Mouse (Mus musculus): ENCODE measurements around the gene Fgfr2.

Gene Fgfr2

DNA sequence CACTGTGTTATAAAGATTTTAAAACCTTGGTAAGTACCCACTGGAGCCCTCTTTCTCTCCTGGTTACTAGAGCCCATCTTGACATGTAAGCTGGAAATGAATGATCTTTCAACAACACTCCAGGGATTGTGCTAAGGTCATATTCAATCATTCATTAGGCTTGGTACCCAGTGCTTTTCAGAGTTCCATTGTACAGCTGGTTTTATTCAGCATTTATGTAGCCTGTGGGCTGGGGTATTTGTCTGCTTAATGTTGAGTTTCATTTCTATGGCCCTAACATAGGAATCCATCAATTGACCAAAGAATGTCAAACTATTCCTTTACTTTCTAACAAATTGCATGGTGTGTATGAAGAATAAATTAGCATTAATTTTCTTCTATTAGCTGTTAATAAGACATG lies 299.3 kb downstream of the Fgfr2 start:
- no peak for DNase-seq (ENCODE audit: low spot score in 2 of 2)

DNA sequence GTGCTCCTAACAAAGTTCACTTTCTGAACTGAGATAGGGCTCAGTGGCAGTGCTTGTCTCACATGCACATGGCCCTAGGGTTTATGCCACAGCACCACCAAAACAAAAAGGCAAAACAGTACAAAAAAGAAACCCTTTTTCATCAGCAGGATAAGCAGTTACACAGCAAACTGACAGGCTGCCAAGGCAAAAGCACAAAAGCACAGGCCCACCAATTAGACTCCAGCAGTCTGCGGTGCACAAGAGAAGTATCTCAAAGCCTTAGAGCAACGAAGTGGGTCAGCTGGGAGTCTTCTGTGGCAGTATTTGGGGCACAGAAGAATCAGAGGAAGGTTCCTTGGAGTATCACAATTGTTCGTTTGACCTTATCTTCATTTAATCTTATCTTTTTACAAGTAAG lies 302.5 kb downstream of the Fgfr2 start:
- no peak for DNase-seq (ENCODE audit: low spot score in 2 of 2)

DNA sequence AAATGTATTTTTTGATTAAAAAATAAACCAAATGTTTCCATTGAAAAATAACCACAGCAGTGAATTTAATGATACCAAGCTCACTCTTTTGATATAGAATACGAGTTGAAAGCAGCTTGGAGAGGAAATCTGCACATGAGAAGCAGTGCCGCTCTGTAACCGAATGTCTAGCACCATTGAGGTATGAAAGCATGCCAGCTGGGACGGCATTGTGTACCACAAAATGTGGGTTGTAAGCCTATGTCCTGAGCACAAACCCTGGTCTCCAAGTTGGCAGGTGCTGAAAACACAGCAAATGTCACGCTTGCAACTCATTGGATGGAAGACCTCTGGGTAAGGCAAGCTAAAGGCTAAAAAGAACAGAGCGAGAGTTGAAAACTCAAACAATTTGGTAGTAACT lies 306.1 kb downstream of the Fgfr2 start:
- no peak for DNase-seq (ENCODE audit: low spot score in 2 of 2)

DNA sequence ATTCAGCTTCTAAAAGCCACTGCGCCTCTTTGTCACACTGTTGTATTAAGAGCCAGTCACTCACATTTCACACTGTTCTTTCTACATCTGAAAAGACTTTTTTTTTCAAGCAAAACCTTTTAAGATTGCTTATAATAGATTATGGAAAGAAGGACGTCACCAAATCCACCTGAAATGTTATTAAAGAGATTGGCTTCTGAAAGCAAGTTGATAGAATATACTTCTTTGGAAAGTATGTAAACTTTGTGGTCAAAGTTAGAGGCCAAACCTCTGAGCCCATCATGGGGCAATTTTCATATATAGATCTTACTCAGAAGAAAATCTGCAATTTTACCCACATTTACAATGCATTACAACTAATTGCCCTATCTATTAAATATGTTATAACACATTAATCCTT lies 306.6 kb downstream of the Fgfr2 start:
- no peak for DNase-seq (ENCODE audit: low spot score in 2 of 2)

DNA sequence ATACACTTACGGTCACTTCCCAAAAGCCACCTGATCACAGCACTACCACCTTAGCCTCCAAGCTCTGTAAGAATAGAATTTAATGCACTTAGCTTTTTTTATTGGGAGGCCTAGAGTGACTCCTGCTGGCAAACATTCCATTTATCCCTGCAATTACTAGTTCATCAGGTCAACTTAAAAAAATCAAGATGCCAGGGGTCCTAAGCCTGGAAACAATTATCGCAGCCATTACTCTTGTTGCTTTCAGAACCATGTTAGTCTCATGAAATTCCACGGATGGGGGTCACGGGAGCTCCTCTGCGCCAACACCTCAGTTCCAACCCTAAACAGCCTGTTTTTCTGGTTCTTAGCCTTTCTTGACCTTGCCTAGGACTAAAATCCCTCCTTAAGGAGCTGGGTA lies 308.1 kb downstream of the Fgfr2 start:
- no peak for DNase-seq (ENCODE audit: low spot score in 2 of 2)

DNA sequence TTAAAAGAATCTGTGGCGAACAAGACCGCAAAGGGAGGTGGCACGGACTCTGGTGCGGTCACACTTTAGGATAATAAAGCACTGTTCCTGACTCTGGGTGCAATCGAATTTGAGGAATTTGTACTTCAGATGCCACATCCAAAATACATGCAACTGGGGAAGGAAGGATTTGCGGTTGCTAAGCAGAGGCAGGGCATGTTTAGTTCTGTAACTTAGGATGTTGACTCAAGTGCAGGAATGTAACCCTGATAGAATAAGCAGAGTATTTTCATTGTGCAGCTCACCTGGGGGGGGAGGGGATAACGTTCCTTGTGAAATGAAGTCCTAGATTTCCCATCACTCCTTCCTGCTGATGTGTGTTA lies 309.1 kb downstream of the Fgfr2 start:
- no peak for DNase-seq (ENCODE audit: low spot score in 2 of 2)

DNA sequence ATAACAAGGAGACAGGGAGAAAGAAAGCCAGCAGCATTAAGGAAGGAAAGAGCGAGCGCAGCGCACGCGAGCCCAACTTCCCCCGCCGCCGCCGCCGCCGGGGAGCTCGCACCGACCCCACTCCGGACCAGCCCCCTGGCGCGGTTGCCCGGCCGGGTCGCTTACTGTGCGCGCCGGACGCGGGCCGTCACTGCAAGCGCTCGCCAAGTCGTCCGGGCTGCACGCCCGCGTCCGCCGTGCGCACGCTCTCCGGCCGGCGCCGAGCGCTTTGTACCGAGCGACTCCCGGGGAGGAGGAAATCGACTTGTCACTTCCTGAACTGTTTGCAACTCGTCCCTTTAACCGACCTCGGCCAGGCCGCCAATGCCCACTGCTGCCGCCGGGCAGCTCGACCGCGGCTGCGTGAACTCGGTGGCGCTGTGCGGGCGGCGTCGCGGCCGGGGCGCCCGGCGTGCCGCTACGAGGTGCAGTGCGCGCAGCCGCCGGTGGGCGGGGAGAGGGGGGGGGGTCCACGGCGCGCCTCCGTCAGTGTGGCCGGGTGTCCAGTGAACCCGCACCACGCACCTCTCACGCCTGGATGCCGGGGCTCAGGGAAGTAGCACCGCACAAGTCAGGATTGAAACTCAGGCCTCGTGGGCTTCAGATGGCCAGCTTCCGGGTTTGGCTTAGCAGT lies 309.6 kb downstream of the Fgfr2 start, which contains the start of gene Fam53b:
Gene Fam53b (minus strand): TSS at position 471 of the 673 bp plus-strand sequence.
- peak; percentile 54 to 65 for DNase-seq (ENCODE audit: low spot score in 2 of 2)

DNA sequence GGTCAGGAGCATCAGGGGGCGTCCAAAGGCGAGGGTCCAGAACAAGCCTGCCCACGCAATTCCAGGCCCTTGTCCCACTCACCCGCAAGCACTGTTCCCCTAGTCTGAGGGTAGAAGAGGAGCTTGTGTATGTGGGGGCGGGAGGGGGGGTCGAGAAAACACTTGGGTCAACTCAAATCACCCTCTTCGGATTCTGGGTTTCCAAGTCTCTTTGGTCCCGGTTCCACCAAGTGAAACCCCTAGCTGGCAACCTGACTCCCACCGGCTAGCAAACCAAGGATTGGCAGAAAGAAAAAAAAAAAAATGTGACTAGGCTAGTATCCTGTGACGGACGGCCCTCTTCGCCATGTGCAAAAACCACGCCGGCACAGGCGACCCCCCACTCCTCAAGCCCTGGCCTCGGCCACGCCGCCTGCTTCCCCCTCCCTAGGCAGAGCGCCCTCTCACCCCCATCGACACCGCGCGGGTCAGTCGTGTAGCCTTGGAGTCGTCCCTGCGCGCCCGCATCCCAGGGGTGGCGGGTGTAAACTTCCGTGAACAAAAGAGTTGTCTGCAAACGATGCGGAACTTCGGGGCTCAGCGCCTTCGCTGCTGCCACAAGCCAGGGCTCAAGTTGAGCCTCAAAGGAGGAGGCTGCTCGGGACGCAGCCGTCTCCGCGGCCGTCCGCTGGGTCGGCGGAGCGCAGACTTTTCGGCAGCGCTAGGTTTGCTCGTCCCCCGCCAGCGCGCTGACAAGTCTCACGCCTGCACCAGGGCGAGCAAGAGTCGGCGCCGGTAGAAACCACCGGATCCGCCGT lies 310.3 kb downstream of the Fgfr2 start:
- no peak for DNase-seq (ENCODE audit: low spot score in 2 of 2)

DNA sequence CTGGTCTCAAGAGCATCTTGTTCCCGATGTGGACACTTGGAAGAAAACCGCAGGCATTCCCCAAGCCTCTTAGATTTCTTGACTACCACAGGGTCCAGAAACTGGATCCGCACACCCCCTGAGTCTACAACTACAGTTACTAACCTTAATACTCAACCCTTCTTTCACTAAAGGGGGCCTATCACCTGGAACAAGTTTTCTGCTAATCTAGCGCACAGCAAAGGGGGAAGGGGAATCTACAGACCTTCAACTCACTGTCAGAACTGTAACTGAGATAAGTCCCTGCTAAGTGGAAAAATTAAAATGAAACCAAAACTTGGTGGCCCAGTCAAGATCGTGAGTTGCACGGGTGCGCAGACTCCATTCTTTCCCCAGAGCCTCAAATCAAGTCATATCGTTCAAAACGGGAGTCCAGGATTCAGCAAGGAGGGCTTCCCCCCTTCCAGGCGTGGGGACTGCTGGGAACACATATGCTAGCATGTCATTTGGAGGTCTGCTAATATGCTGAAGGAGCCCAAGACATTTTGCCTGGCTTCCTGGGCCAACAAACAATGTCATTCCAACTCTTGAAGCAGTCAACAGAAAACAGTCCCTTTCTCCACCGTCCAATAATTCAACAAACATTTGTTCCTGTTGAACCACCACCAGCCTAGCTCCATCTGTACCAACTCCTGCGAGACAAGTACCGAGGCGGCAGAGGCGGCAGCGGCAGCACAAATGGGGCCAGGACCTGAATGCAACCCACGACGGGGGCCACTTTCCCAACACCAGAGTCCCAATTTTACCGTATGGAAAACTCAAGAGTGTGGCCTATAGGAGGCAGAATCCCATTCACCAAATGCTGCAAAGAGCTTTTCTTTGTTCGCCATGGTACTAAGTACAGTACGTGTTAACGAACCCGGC lies 311.2 kb downstream of the Fgfr2 start:
- DNase-seq (ENCODE audit: low spot score in 2 of 2), result no peak

DNA sequence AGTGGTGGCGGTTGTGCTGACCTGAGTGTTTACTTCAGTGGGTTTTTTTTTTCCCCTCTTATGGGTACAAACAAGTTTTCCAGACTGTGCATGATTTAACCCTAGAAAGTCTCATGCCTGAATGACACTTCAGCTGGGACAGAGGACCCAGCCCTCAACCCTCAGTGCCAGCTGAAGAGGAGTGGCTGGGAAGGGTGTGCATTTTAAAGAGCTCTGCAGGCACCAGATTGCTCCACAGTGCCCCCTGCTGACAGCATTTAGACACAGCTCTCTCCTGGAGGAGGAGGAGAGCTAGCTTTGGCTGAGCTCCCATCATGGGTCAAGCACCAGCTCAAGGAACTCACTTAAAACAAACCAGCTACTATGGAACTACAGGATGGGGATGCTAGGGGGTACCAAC lies 312.3 kb downstream of the Fgfr2 start:
- peak; percentile 80 to 86 for DNase-seq (ENCODE audit: low spot score in 2 of 2)

DNA sequence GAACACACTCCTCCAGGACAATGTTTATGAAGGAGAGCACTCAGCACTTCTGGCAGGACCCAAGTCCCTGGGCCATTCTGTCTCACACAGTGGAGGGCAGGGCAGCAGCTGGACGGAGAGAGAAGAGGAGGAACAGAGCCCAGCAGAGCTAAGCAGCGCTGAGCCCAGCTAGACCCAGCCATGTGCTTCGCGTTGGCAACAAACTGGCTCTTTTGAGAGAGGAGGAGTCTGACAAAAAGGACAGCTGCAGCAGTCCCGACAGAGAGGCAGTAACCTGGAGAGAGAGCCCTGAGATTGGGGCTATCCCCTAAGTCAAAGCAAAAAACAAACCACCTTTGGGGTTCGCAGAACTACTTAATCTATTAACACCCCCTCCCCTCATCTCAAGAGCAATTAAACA lies 312.8 kb downstream of the Fgfr2 start:
- peak in 1 of 2 experiments; percentile 69 for DNase-seq (ENCODE audit: low spot score in 2 of 2)

DNA sequence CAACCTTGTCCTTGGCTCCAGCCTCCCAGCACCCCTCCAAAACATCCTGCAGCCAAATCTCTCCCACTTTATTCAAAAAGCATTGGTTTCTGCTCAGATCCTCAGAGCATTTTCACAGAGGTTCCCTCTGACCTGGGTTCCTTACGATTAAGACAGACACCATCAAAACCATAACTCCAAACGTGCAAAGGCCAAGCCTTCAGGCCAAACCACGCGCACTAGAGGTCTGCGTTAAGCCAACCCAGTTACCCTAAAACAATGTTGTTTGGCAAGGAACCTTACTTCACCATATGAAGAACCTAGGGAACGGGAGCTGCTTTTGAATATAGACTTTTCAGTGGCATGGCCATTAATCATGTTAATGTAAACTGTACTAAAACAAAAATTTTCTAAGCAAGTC lies 313.4 kb downstream of the Fgfr2 start:
- no peak for DNase-seq (ENCODE audit: low spot score in 2 of 2)

DNA sequence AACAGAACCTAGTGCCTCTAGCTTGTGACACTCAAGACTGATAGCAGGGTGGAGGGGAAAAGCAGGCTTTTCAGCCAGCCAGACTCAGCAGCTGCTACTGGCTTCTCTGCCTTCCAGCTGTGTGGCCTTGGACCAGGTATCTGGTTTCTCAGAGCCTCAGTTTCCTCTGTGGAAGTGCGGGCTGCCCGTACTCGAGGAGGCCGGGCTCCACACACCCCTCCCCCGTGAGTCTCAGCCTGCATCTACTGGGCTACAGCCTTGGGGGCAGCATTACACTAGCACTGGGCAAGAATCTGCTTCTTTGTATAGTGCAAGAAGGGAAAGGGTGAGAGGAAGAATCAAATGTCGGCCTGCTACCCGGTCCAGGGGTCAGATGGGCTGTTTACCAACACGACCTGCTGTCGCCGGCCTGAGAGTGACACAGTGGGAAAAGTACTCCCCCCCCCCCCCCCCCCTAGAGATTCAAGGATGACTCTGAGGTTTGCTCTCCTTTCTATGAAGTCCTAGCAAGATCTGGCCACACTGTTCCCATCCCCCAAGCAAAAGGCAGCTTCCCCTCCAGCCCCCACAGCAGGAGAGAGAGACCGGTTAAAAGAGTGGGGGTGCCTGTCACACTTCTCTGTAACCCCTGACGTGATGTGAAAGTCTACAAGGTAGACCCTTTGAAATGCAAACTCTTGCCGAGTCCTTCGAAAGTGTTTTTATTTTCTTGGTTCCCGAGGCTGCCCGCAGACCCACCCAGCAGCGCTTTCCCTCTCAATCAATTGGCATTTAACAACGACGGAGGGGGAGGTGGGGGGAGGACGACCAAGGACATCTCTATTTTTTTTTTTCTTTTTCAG lies 314.1 kb downstream of the Fgfr2 start:
- no peak for DNase-seq (ENCODE audit: low spot score in 2 of 2)

DNA sequence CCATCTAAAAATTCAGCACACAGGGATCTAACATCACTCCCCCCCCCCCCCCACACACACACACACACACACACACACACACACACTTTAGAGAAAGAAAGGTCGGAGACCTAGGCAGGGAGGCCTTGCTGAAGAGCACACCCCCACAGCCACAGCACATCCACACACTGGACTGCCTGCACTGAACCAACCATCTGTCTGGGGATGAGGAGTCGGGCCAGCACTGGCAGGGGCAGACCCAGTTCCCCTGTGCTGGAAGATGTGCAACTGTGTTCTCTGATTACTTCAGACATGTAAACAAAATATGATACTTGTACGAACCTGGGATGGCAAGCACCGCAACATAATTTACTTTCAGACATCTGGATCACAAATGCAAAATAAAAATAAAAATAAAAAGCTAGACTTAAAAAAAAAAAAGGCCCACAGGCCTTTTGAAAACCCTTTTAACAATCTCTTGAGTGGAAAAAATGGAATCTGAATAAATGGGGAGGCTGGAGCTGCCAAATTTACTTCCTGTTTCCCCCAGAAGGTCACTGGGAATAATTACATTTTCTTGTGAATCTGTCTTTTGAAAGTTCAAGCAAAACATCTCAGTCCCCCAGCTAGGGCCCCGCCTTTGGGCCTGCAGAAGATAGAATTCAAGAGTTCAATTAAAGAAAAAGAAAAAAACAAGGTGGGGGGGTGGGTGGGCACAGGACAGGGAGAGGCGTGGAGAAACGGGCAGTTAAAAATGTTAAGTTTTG lies 314.9 kb downstream of the Fgfr2 start:
- no peak for DNase-seq (ENCODE audit: low spot score in 2 of 2)

DNA sequence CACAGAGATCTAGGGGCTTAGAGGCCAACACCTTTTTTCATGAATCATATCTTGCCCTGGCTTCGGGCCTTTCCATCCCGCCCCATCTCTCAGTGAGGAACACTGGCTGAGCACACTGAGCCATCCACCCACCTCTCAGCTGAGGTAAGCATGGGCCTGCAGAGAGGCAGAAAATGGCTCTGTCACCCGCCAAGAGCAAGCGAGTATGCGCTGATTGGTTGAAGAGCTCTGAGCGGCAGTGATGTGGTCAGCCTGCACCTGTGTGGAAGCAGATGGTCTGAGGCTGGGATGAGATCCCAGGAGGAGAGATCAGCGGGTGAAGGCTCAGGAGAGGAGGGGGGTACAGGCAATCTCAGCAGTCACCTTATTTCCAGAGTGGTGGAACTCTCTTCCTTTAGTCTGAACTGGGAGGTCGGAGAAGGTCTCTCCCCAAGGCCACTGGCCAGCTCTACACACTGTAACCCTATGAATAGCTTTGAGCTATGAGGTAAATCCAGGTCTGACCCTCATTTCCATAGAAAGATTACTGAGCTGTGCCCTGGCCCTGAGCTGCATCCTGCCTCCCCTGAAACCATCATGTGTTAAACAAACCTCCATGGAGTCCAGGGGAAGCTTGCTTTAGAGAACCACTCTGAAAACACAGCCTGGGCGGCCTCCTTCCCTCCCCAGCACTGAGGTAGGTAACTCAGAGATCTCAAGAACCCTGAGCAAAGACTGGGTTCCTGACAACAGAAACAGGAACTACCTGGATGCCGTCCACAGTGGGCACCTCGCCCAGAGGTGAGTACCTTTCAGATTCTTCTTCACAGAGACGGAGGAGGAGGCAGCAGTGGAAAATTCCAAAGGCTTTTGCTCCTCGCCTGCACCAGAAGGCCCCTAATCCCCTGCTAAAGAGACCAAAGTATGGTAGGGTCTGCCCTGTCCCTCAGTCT lies 316.0 kb downstream of the Fgfr2 start:
- DNase-seq (ENCODE audit: low spot score in 2 of 2), result peak in 1 of 2 experiments; percentile 75

DNA sequence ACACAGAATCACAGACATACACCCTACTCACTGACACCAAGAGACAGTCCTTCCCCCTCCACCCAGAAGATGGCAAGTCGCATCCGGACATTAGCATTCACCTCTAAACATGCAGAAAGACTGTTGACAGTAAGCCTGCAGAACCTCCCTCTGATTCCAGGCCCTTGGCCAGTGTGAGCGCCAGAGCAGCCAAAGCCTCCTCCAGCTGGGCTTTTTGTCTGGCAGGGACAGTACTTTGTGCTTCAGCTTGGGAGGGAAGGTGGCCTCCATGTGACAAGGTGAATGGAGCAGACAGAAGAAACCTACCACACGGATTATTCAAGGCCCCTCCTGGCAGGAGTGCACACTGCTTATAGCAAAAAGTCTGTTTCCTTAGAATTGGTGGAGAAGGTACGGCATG lies 316.9 kb downstream of the Fgfr2 start:
- no peak for DNase-seq (ENCODE audit: low spot score in 2 of 2)

DNA sequence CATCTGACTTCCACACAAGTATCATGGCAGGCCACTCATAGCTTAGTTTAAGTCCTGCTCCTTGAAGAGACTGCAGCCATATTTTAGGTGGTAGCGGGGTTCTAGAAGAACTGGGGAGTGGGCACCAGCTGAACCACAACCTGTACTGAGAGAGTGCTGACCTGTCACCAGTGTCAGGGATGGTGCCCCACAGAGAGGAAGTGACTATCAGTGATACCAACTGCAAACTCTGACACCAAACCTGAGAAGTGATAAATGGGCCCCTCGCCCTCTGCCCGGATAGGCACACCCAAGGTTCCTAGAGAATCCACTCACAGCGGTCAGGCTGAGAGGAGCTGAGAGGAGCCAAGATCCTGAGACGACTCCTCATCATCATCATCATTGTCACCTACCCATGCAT lies 318.2 kb downstream of the Fgfr2 start:
- no peak for DNase-seq (ENCODE audit: low spot score in 2 of 2)

DNA sequence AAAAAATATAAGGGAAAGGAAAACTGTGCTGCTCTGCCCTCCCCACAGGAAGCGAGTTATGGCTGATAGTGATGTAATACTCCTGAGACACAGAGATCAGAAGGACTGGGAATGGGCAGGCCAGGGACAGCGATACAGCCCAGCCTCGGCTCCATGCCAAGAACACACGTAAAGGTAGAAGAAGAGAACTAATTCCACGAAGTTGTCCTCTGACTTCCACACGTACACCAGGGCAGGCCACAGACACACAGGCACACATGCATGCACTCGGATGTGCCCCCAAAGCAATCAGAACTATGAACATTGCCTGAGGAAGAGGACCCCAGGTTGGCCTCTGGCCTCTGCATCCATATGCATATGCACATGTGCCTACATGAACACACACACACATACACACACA lies 318.7 kb downstream of the Fgfr2 start:
- no peak for DNase-seq (ENCODE audit: low spot score in 2 of 2)

DNA sequence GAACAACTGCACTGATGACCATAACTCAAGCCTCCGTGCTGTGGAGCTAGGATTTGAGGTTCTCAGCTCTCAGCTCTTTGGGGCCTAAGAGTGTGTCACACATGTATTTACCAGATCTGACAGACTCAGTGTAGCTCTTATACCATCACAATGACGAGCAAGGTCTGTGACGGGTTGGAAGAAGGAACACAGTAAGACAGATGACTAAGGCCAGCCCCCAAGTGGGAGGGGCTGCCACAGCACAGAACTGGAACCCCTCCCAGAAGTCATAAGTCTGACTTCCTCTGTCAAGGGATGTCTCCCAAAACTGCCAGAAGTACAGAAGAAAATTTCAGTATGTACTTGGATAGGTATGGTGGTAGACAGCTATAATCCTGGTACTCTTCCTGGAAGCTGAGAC lies 319.2 kb downstream of the Fgfr2 start:
- DNase-seq (ENCODE audit: low spot score in 2 of 2), result no peak

DNA sequence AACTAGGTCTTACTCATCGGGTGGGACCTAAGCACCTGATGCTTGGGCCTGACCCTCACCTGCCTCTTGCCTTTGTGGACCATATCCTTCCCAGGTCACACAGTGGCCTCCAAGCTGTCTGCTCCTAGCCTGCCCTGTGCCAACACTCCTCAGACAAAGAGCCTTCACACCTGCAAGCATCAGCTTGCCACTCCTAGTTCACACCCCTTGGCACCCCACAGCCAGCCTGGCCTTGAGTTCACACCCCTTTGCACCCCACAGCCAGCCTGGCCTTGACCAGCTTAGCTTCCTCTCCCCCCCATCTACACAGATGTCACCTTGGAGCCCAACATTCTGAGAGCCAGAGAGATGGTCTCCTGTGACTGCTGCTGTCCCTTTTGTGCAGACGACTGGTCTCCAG lies 319.8 kb downstream of the Fgfr2 start:
- no peak for DNase-seq (ENCODE audit: low spot score in 2 of 2)
